Mouse (Mus musculus) layer of hippocampus, adult 2 months (tissue): Measurements from ENCODE around the gene Arhgap32. TPM values are rescaled to one million over a fixed set of nuclear protein-coding genes. Genes with fewer than 3 reads are reported as not detected.
"Not testable (repeated sequence)": the region's sequence is repeated elsewhere in the genome, so short reads cannot be mapped to it uniquely, and the experiment has no call there.

ENCODE experiments used
- DNase-seq, 2 experiments: peaks; one replicate each; pipeline ENCODE4 v3.0.0; 2022; ENCODE audit warnings: low spot score in 2 of 2
- H3K27ac ChIP-seq: fragments of 200-600 bp; 2 replicates; pipeline ENCODE4 v1.8.1; 2022
- H3K4me3 ChIP-seq: fragments of 200-600 bp; 2 replicates; pipeline ENCODE4 v1.8.1; 2022; ENCODE audit warnings: mild to moderate bottlenecking
- CTCF ChIP-seq: fragments of 200-600 bp; conservative IDR thresholded peaks from 2 replicates; pipeline ENCODE4 v1.8.1; 2022; ENCODE audit warnings: antibody characterized with exemption, mild to moderate bottlenecking, moderate library complexity
- total RNA-seq, 2 experiments: library from RNA; stranded (reverse); gene quantifications; 2 replicates each; pipeline ENCODE4 v1.2.3; 2021

Arhgap32 gene
- total RNA-seq, 2 experiments from 2014 or later: 226 to 232 TPM

- DNase-seq: no peak
- peak overlapping the region; percentile 21; the same call in 1 of the 2 replicates for H3K27ac ChIP-seq
- TF ChIP-seq CTCF: no peak
- H3K4me3 ChIP-seq: no peak overlapping the region
These were observed 30.5 kb downstream of the Arhgap32 start for GRCm38 (mm10) chr9:32146257-32146996.

- H3K27ac ChIP-seq: no peak overlapping the region
- DNase-seq: no peak
- no peak for TF ChIP-seq CTCF
- H3K4me3 ChIP-seq: no peak overlapping the region
These were observed 33.3 kb downstream of the Arhgap32 start for GRCm38 (mm10) chr9:32149241-32149640.

- no peak for TF ChIP-seq CTCF
- Histone ChIP-seq H3K27ac (no peak overlapping the region), H3K4me3 (no peak overlapping the region)
- DNase-seq: no peak
These were observed 34.1 kb downstream of the Arhgap32 start for GRCm38 (mm10) chr9:32149836-32150642.

GRCm38 (mm10) chr9:32154727-32155371, 38.9 kb downstream of the Arhgap32 start:
- no peak for DNase-seq
- no peak for TF ChIP-seq CTCF
- H3K4me3 ChIP-seq: no peak overlapping the region
- no peak overlapping the region for H3K27ac ChIP-seq

- TF ChIP-seq CTCF: no peak
- no peak overlapping the region for H3K27ac ChIP-seq
- no peak overlapping the region for H3K4me3 ChIP-seq
- no peak for DNase-seq
These were observed 40.8 kb downstream of the Arhgap32 start for GRCm38 (mm10) chr9:32156706-32157105.

- no peak overlapping the region for H3K27ac ChIP-seq
- DNase-seq: no peak
- no peak for TF ChIP-seq CTCF
- H3K4me3 ChIP-seq: no peak overlapping the region
These were observed 41.3 kb downstream of the Arhgap32 start for GRCm38 (mm10) chr9:32157201-32157600.

- Histone ChIP-seq H3K4me3 (no peak overlapping the region), H3K27ac (no peak overlapping the region)
- peak; percentile 95 for TF ChIP-seq CTCF
- peak; percentile 49 to 82 for DNase-seq
These were observed 43.1 kb downstream of the Arhgap32 start for GRCm38 (mm10) chr9:32158837-32159543.

- Histone ChIP-seq H3K4me3 (no peak overlapping the region), H3K27ac (no peak overlapping the region)
- no peak for TF ChIP-seq CTCF
- DNase-seq: no peak
These were observed 43.8 kb downstream of the Arhgap32 start for GRCm38 (mm10) chr9:32159724-32160123.

- no peak overlapping the region for H3K27ac ChIP-seq
- no peak for DNase-seq
- TF ChIP-seq CTCF: no peak
- no peak overlapping the region for H3K4me3 ChIP-seq
These were observed 46.9 kb downstream of the Arhgap32 start for GRCm38 (mm10) chr9:32162792-32163191.

GRCm38 (mm10) chr9:32163820-32164219, 47.9 kb downstream of the Arhgap32 start:
- not testable (repeated sequence) for DNase-seq, H3K4me3 ChIP-seq, H3K27ac ChIP-seq

- DNase-seq: no peak
- Histone ChIP-seq H3K4me3 (no peak overlapping the region), H3K27ac (no peak overlapping the region)
- no peak for TF ChIP-seq CTCF
These were observed 52.7 kb downstream of the Arhgap32 start for GRCm38 (mm10) chr9:32168546-32169137.

GRCm38 (mm10) chr9:32170713-32171112, 54.8 kb downstream of the Arhgap32 start:
- Histone ChIP-seq H3K27ac (no peak overlapping the region), H3K4me3 (no peak overlapping the region)
- no peak for TF ChIP-seq CTCF
- no peak for DNase-seq

GRCm38 (mm10) chr9:32176612-32177011, 60.7 kb downstream of the Arhgap32 start:
- TF ChIP-seq CTCF: no peak
- H3K4me3 ChIP-seq: no peak overlapping the region
- no peak for DNase-seq
- no peak overlapping the region for H3K27ac ChIP-seq
